ENCODE assay signal across 9 mouse cellular contexts in genomic region chr11:59921265-59921664, GRCm38 (mm10). TPM values are rescaled to one million over a fixed set of nuclear protein-coding genes. Genes with fewer than 3 reads are reported as not detected.
DNase-seq lines count a peak whose midpoint lies in the region.
"Had no signal": no experiment of that assay in that cellular context is flagged by ENCODE, and none has a peak within 500 bp of the region (broad histone marks: within the 10 kb centered on the region; RNA-seq: fewer than 3 reads in every experiment).

No protein-coding gene starts in this region.

- DNase-seq in WW6 (ENCODE audit: low read depth, low spot score) (peak; percentile 71), adipocyte (ENCODE audit: low spot score) (no peak)
- DNase-seq in kidney, postnatal 14 days, result peak; percentile 80
- peak; percentile 29 for DNase-seq in lung, postnatal 25 days (ENCODE audit: low spot score)
- DNase-seq in T-cell, adult 2 months (ENCODE audit: low spot score), result no peak
- DNase-seq in midbrain, embryonic 10.5 days (ENCODE audit: low spot score), result no peak
- DNase-seq: adrenal gland, adult 2 months had no signal

- H3K4me3 ChIP-seq in erythroblast, embryonic 14.5 days (replicated peaks), result peak overlapping the region; percentile 59
- H3K4me3 ChIP-seq in midbrain, embryonic 10.5 days, result no peak overlapping the region

- 20% methylated on average over 7 of the region's 7 CpGs for WGBS in midbrain, embryonic 10.5 days

- H3K36me3 ChIP-seq in erythroblast, embryonic 14.5 days (ENCODE audit: control insufficient read depth), result no peaks in the 10 kb centered on the region
- H3K36me3 ChIP-seq in midbrain, embryonic 10.5 days, result no peaks in the 10 kb centered on the region

- H3K27me3 ChIP-seq in erythroblast, embryonic 14.5 days (ENCODE audit: control insufficient read depth), result no peaks in the 10 kb centered on the region
- H3K27me3 ChIP-seq in midbrain, embryonic 10.5 days (ENCODE audit: low read depth, poor library complexity, severe bottlenecking), result no peaks in the 10 kb centered on the region

- H3K9me3 ChIP-seq in erythroblast, embryonic 14.5 days (ENCODE audit: control insufficient read depth, low read length), result no peaks in the 10 kb centered on the region
- H3K9me3 ChIP-seq in midbrain, embryonic 10.5 days (replicated peaks), result no peaks in the 10 kb centered on the region

- peaks cover 51% of the 10 kb centered on the region for H3K4me1 ChIP-seq in erythroblast, embryonic 14.5 days (ENCODE audit: control insufficient read depth)
- 0 out of 2 replicates have a peak, but pooled peaks cover 3% of the 10 kb centered on the region for H3K4me1 ChIP-seq in midbrain, embryonic 10.5 days

- no peak overlapping the region for H3K27ac ChIP-seq in midbrain, embryonic 10.5 days (replicated peaks)
- H3K27ac ChIP-seq: macrophage had no signal

RNA-seq across cellular contexts. Expression of gene Med9, which starts 26.7 kb away (rescaled TPM):
- polyA plus RNA-seq in erythroblast, embryonic 14.5 days (2012), result 4.1 and 5.4 TPM in 2 replicates
- 51.2 and 55.9 TPM in 2 replicates for polyA plus RNA-seq in midbrain, embryonic 10.5 days (2016; fragmentation: Nextera tagmentation; extraction: Ambion mirVana)

RNA-seq across cellular contexts. Expression of gene Rasd1, which starts 43.5 kb away (rescaled TPM):
- not detected in 2 replicates for polyA plus RNA-seq in erythroblast, embryonic 14.5 days (2012)
- polyA plus RNA-seq in midbrain, embryonic 10.5 days (2016; fragmentation: Nextera tagmentation; extraction: Ambion mirVana), result 1.7 TPM in 2 replicates

Comparison
In these comparisons a context has a peak if more than half of its experiments do, and no peak if none do; other contexts are left out.
1. DNase-seq: peak in WW6 (single experiment), kidney, postnatal 14 days (single experiment) and lung, postnatal 25 days (single experiment); none in adipocyte (single experiment), T-cell, adult 2 months (single experiment) and midbrain, embryonic 10.5 days (single experiment).